Mouse (Mus musculus): ENCODE results near the gene Pitx1. TPM values are rescaled to one million over a fixed set of nuclear protein-coding genes. Genes with fewer than 3 reads are reported as not detected.

Gene Pitx1
- polyA plus RNA-seq, 1 experiment from 2014 or later = 6.3 TPM

DNA sequence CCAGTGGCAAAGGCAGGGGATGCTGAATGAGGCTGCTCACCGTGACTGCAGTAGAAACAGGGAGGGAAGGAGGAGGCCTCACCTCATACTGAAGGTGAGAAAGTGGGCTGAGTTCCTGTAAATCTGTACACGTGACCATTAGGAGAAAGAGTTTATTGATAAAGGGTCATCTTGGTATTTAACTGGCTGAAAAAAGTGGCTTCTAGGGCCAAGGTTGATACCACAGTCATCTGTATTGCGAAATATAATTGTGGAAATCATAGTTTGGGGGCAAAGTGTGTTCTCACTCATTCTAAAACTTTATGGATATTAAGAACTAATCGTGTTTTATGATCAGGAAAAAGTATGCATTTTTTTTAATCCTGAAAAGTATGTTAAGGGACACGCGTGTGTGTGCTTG is 21.2 kb downstream of the Pitx1 start:
- no peaks in the 10 kb centered on the region for H3K36me3 ChIP-seq (ENCODE audit: control insufficient read depth, insufficient read depth, low read length)
- H3K4me3 ChIP-seq (ENCODE audit: low read depth, low read length) = no peak overlapping the region
- H3K4me2 ChIP-seq = no peak overlapping the region
- no peaks in the 10 kb centered on the region for H3K27me3 ChIP-seq (replicated peaks; ENCODE audit: control insufficient read depth, insufficient read depth, low read length)
- H3K27ac ChIP-seq (ENCODE audit: low read depth, low read length) = no peak overlapping the region
- no peaks in the 10 kb centered on the region for H3K4me1 ChIP-seq (replicated peaks; ENCODE audit: control insufficient read depth, insufficient read depth, low read length)
- no peak overlapping the region for H3K9ac ChIP-seq (ENCODE audit: low read depth, low read length)
- no peak for DNase-seq (ENCODE audit: low spot score)
- ATAC-seq (replicated peaks; ENCODE audit: low FRiP score) = no peak
- H3K9me3 ChIP-seq (ENCODE audit: control insufficient read depth, low read length) = no peaks in the 10 kb centered on the region
- 72% methylated on average over 6 of the region's 6 CpGs for WGBS

DNA sequence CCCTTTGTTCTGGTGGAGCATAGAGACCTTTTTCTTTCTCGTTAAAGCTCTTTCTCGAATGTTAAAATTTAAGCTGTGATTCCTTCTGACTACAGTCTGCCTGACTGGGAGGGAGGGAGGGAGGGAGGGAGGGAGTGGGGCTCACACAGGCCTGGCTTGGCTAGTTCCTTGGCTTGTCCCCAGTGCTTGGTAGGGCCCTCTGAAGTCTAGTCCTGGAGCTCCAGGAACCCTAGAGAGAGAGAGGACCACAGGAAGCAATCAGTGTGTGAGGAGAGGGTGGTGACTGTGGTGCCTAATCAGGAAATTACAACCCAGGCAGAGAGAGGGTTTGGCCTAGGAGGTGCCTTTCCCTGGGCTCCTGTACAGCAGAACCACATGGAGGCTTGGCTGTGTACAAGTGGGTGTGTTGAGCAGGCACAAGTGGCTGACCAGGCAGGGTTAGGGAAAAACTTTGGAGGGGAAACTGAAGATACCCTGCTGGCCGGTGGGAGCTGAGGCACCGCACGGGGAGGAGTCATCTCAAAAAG is 22.4 kb downstream of the Pitx1 start:
- H3K4me1 ChIP-seq (replicated peaks; ENCODE audit: control insufficient read depth, insufficient read depth, low read length) = no peaks in the 10 kb centered on the region
- ATAC-seq (replicated peaks; ENCODE audit: low FRiP score) (no peak), DNase-seq (ENCODE audit: low spot score) (no peak)
- WGBS = 66% methylated on average over 5 of the region's 5 CpGs
- H3K9me3 ChIP-seq (ENCODE audit: control insufficient read depth, low read length) = no peaks in the 10 kb centered on the region
- no peaks in the 10 kb centered on the region for H3K27me3 ChIP-seq (replicated peaks; ENCODE audit: control insufficient read depth, insufficient read depth, low read length)
- no peak overlapping the region for H3K9ac ChIP-seq (ENCODE audit: low read depth, low read length)
- no peak overlapping the region for H3K27ac ChIP-seq (ENCODE audit: low read depth, low read length)
- no peak overlapping the region for H3K4me3 ChIP-seq (ENCODE audit: low read depth, low read length)
- no peak overlapping the region for H3K4me2 ChIP-seq
- no peaks in the 10 kb centered on the region for H3K36me3 ChIP-seq (ENCODE audit: control insufficient read depth, insufficient read depth, low read length)

DNA sequence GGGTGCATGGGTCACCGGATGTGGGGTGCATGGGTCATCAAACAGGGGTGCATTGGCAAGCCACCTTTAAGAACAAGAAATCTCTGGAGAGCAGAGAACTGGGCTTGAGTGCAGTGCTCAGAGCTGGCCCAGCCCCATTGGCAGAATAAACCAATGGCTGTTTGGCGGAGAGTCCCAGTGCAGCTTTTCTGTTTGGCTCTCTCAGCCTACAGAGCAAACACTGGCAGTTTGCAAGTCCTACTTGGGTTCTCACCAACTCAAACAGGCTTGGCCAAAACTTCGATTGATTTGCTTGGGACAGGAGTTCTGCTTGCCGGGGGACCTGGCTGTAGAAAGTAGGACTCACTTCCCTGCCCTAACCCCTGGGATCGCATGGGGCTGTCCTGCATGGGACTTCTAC is 25.0 kb downstream of the Pitx1 start:
- ATAC-seq (replicated peaks; ENCODE audit: low FRiP score) = no peak
- no peak for DNase-seq (ENCODE audit: low spot score)
- 55% methylated on average over 5 of the region's 5 CpGs for WGBS

DNA sequence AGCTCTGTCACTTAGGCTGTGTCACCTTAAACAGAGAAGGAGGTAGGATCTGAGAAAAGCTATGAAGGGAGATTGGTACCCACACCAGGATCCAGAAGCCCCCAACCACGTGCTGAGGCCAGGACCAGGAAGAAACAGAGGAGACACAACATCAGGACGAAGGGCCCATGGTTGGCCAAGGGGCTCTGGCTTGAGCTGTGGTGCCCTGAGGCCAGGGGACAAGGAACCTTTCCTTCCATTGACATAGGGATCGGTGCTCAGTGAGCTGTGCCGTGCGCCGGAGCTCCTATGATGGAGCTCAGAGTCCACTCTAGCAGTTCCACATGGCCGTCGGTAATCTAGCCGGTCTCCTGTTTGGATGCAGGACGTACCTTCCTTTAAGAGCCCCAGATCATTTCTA is 26.3 kb downstream of the Pitx1 start:
- no peaks in the 10 kb centered on the region for H3K36me3 ChIP-seq (ENCODE audit: control insufficient read depth, insufficient read depth, low read length)
- no peaks in the 10 kb centered on the region for H3K27me3 ChIP-seq (replicated peaks; ENCODE audit: control insufficient read depth, insufficient read depth, low read length)
- H3K4me3 ChIP-seq (ENCODE audit: low read depth, low read length) = no peak overlapping the region
- H3K9me3 ChIP-seq (ENCODE audit: control insufficient read depth, low read length) = no peaks in the 10 kb centered on the region
- H3K4me1 ChIP-seq (replicated peaks; ENCODE audit: control insufficient read depth, insufficient read depth, low read length) = no peaks in the 10 kb centered on the region
- ATAC-seq (replicated peaks; ENCODE audit: low FRiP score) (no peak), DNase-seq (ENCODE audit: low spot score) (no peak)
- 89% methylated on average over 10 of the region's 10 CpGs for WGBS
- no peak overlapping the region for H3K27ac ChIP-seq (ENCODE audit: low read depth, low read length)
- H3K4me2 ChIP-seq = no peak overlapping the region
- H3K9ac ChIP-seq (ENCODE audit: low read depth, low read length) = no peak overlapping the region

More for the DNA sequence above, 25.0 kb downstream of the Pitx1 start:
- Histone ChIP-seq H3K27ac (ENCODE audit: low read depth, low read length) (no peak overlapping the region), H3K4me3 (ENCODE audit: low read depth, low read length) (no peak overlapping the region), H3K27me3 (replicated peaks; ENCODE audit: control insufficient read depth, insufficient read depth, low read length) (no peaks in the 10 kb centered on the region), H3K9me3 (ENCODE audit: control insufficient read depth, low read length) (no peaks in the 10 kb centered on the region), H3K4me2 (no peak overlapping the region), H3K36me3 (ENCODE audit: control insufficient read depth, insufficient read depth, low read length) (no peaks in the 10 kb centered on the region), H3K4me1 (replicated peaks; ENCODE audit: control insufficient read depth, insufficient read depth, low read length) (no peaks in the 10 kb centered on the region), H3K9ac (ENCODE audit: low read depth, low read length) (no peak overlapping the region)

DNA sequence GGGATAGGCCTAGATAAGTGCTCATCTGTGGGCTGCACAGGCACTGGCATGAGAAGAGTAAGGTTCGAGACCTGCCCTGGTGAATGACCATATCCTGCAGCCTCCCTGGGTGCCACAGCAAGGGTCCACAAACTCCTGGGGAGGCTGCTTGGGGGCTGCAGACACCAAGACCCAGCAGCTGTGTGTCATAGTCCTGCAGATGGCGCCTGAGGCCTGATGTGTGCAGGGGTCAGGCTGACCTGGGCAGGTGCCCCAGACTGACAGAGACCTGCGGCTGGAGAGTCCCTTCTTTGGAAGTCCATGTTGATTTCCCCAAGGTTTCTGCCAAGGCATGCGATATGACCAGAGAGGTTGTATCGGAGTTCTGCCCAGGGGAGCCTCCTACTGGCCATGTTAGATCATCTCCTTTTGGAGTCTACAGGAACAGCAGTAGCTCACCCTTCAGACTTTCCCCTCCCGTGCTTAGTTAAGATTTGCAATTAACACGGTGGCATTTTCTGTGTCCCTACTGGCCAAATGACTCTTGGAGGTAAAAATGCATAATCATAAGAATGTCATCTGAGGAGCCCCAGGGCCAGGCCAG is 26.9 kb downstream of the Pitx1 start:
- DNase-seq (ENCODE audit: low spot score) (no peak), ATAC-seq (replicated peaks; ENCODE audit: low FRiP score) (no peak)
- Histone ChIP-seq H3K4me1 (replicated peaks; ENCODE audit: control insufficient read depth, insufficient read depth, low read length) (no peaks in the 10 kb centered on the region), H3K9ac (ENCODE audit: low read depth, low read length) (no peak overlapping the region), H3K4me3 (ENCODE audit: low read depth, low read length) (no peak overlapping the region), H3K27me3 (replicated peaks; ENCODE audit: control insufficient read depth, insufficient read depth, low read length) (no peaks in the 10 kb centered on the region), H3K9me3 (ENCODE audit: control insufficient read depth, low read length) (no peaks in the 10 kb centered on the region), H3K4me2 (no peak overlapping the region), H3K27ac (ENCODE audit: low read depth, low read length) (no peak overlapping the region), H3K36me3 (ENCODE audit: control insufficient read depth, insufficient read depth, low read length) (no peaks in the 10 kb centered on the region)
- 65% methylated on average over 7 of the region's 7 CpGs for WGBS

DNA sequence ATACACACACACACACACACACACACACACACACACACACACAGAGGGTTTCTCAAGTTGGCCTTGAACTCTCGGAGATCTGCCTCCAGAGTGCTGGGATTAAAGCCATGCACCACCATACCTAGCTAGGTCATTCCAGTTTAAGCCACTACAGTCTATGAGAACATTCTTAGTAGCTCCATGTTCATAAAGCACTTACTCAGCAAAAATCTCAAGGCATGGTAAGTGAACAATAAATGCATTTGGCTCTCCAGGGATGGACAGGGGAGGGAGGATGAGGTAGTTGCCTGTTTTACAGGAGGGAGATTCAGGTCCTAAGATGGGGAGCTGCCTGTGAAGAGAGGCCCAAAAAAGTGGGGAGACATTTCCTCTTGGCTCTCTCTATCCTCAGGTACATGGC is 32.0 kb downstream of the Pitx1 start:
- Histone ChIP-seq H3K27me3 (replicated peaks; ENCODE audit: control insufficient read depth, insufficient read depth, low read length) (no peaks in the 10 kb centered on the region), H3K27ac (ENCODE audit: low read depth, low read length) (no peak overlapping the region), H3K36me3 (ENCODE audit: control insufficient read depth, insufficient read depth, low read length) (no peaks in the 10 kb centered on the region), H3K4me2 (no peak overlapping the region), H3K4me3 (ENCODE audit: low read depth, low read length) (no peak overlapping the region), H3K4me1 (replicated peaks; ENCODE audit: control insufficient read depth, insufficient read depth, low read length) (no peaks in the 10 kb centered on the region), H3K9me3 (ENCODE audit: control insufficient read depth, low read length) (no peaks in the 10 kb centered on the region), H3K9ac (ENCODE audit: low read depth, low read length) (no peak overlapping the region)
- no peak for ATAC-seq (replicated peaks; ENCODE audit: low FRiP score)
- WGBS = 63% methylated on average over 1 of the region's 1 CpGs
- no peak for DNase-seq (ENCODE audit: low spot score)

DNA sequence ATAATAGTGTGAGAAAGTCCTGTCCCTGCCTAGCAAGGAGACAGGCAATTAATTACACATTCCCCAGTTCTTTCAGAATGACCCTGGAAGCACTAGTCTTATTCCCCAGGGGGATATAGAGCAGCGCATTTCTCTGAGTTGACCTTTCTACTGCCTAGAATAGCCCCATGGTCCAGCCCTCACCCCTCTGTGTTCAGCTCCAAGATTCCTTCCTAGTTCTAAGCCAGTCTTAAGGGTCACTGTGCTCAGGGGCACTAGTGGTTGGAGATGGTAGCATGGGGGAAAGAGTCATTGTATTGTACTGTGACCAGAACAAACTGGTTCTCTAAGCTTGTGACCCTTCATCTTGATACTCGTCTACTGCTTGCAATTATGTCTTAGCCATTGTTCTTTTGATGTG is 34.7 kb downstream of the Pitx1 start:
- no peaks in the 10 kb centered on the region for H3K36me3 ChIP-seq (ENCODE audit: control insufficient read depth, insufficient read depth, low read length)
- no peak overlapping the region for H3K4me3 ChIP-seq (ENCODE audit: low read depth, low read length)
- no peaks in the 10 kb centered on the region for H3K4me1 ChIP-seq (replicated peaks; ENCODE audit: control insufficient read depth, insufficient read depth, low read length)
- H3K27ac ChIP-seq (ENCODE audit: low read depth, low read length) = no peak overlapping the region
- no peaks in the 10 kb centered on the region for H3K27me3 ChIP-seq (replicated peaks; ENCODE audit: control insufficient read depth, insufficient read depth, low read length)
- H3K9me3 ChIP-seq (ENCODE audit: control insufficient read depth, low read length) = no peaks in the 10 kb centered on the region
- H3K9ac ChIP-seq (ENCODE audit: low read depth, low read length) = no peak overlapping the region
- DNase-seq (ENCODE audit: low spot score) (no peak), ATAC-seq (replicated peaks; ENCODE audit: low FRiP score) (no peak)
- WGBS = 72% methylated on average over 2 of the region's 2 CpGs
- no peak overlapping the region for H3K4me2 ChIP-seq

DNA sequence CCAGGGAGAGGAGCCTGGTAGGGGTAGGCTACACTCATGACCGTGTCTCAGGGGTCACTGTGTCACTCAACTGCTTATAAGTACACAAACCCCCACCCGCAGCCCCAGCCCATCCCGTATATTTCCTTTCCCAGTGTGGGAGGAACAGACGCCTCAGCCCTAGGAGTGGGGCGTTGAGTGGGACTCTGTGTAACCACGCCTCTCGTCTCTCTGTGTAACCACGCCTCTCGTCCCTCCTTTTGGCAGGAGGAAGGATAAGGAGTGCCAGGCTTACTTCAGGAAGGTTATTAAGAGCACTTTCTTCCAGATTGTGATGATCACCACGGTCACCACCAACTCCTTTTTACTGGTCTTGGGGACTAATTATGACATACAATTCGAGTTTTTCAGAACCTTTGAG is 49.9 kb downstream of the Pitx1 start:
- ATAC-seq (replicated peaks; ENCODE audit: low FRiP score) = no peak
- WGBS = 68% methylated on average over 11 of the region's 11 CpGs
- Histone ChIP-seq H3K27ac (ENCODE audit: low read depth, low read length) (no peak overlapping the region), H3K4me2 (no peak overlapping the region), H3K9me3 (ENCODE audit: control insufficient read depth, low read length) (no peaks in the 10 kb centered on the region), H3K36me3 (ENCODE audit: control insufficient read depth, insufficient read depth, low read length) (no peaks in the 10 kb centered on the region), H3K9ac (ENCODE audit: low read depth, low read length) (no peak overlapping the region), H3K27me3 (replicated peaks; ENCODE audit: control insufficient read depth, insufficient read depth, low read length) (no peaks in the 10 kb centered on the region), H3K4me1 (replicated peaks; ENCODE audit: control insufficient read depth, insufficient read depth, low read length) (no peaks in the 10 kb centered on the region), H3K4me3 (ENCODE audit: low read depth, low read length) (no peak overlapping the region)
- no peak for DNase-seq (ENCODE audit: low spot score)

DNA sequence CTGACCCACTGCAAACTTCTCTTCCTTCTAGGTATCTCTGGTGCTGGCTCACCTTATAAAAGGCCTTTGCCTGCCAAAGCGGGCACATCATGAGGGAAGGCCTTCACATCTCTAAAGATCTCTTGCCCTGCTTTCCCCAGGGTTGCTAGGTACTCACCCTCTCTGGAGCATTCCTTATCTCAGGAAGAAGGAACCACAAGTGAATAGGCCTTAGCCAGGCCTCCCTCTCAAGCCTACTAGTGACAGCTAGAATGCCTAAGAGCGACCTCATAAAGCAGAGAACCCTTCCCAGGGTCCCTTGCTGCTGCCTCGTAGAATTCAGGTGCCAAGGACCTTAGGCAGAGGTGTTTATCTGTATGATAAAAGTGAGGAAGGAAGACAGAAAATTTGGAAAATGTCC is 51.7 kb downstream of the Pitx1 start, which contains the start of gene Catsper3:
Catsper3 (plus strand) TSS at position 301 of the 400 bp plus-strand sequence.
- DNase-seq (ENCODE audit: low spot score) = no peak
- H3K4me1 ChIP-seq (replicated peaks; ENCODE audit: control insufficient read depth, insufficient read depth, low read length) = no peaks in the 10 kb centered on the region
- no peak within 1 kb of the TSS for H3K27ac ChIP-seq (ENCODE audit: low read depth, low read length)
- H3K27me3 ChIP-seq (replicated peaks; ENCODE audit: control insufficient read depth, insufficient read depth, low read length) = no peaks in the 10 kb centered on the region
- H3K36me3 ChIP-seq (ENCODE audit: control insufficient read depth, insufficient read depth, low read length) = no peaks in the 10 kb centered on the region
- no peaks in the 10 kb centered on the region for H3K9me3 ChIP-seq (ENCODE audit: control insufficient read depth, low read length)
- no peak within 1 kb of the TSS for H3K4me2 ChIP-seq
- no peak for ATAC-seq (replicated peaks; ENCODE audit: low FRiP score)
- H3K4me3 ChIP-seq (ENCODE audit: low read depth, low read length) = no peak within 1 kb of the TSS
- no peak within 1 kb of the TSS for H3K9ac ChIP-seq (ENCODE audit: low read depth, low read length)
- WGBS = 80% methylated on average over 3 of the region's 3 CpGs

Measured in liver, embryonic 11.5 days (tissue).